Mouse (Mus musculus): ENCODE measurements at regions not wholly inside any gene's neighbourhood (a gene's known extent, or its start where the extent isn't known, plus 50 kb on each side); places are given as distances from the start of the nearest gene placed in this dataset.
A peak's percentile ranks its signal among the peaks of the same experiment; 100 is the strongest.
"Not testable (repeated sequence)": the region's sequence is repeated elsewhere in the genome, so short reads cannot be mapped to it uniquely, and the experiment has no call there.

- Histone ChIP-seq H3K4me3 (no peak overlapping the region), H3K27ac (no peak overlapping the region)
- intact Hi-C loops (cut with DNase I): loop anchor here (10.0 kb wide), 1 partner anchor 1094 kb away; no protein-coding TSS in a partner anchor
- no peak for TF ChIP-seq CTCF (IDR thresholded peaks at IDR 0.05)
- DNase-seq: no peak
These were observed 296.7 kb upstream of the Rnf219 start for GRCm38 (mm10) chr14:104819106-104819505.

GRCm38 (mm10) chr14:104813977-104814584 lies 291.6 kb upstream of the Rnf219 start:
- no peak overlapping the region for H3K27ac ChIP-seq
- no peak overlapping the region for H3K4me3 ChIP-seq
- DNase-seq: peak; percentile 60
- intact Hi-C loops (cut with DNase I): loop anchor here (2.0 to 10.0 kb wide), 2 partner anchors 775 to 1089 kb away; no protein-coding TSS in a partner anchor
- peak; percentile 84 for TF ChIP-seq CTCF (IDR thresholded peaks at IDR 0.05)

GRCm38 (mm10) chr14:104812006-104812405 lies 289.6 kb upstream of the Rnf219 start:
- DNase-seq: no peak
- intact Hi-C loops (cut with DNase I): loop anchor here (10.0 kb wide), 1 partner anchor 1087 kb away; no protein-coding TSS in a partner anchor
- Histone ChIP-seq H3K27ac (no peak overlapping the region), H3K4me3 (no peak overlapping the region)
- no peak for TF ChIP-seq CTCF (IDR thresholded peaks at IDR 0.05)

- H3K27ac ChIP-seq: no peak overlapping the region
- no peak overlapping the region for H3K4me3 ChIP-seq
- DNase-seq: no peak
- intact Hi-C loops (cut with DNase I): no loop called here
- TF ChIP-seq CTCF (IDR thresholded peaks at IDR 0.05): no peak
These were observed 282.9 kb upstream of the Rnf219 start for GRCm38 (mm10) chr14:104805332-104805731.

- H3K27ac ChIP-seq: no peak overlapping the region
- no peak for TF ChIP-seq CTCF (IDR thresholded peaks at IDR 0.05)
- peak overlapping the region; percentile 49 for H3K4me3 ChIP-seq
- DNase-seq: no peak
- intact Hi-C loops (cut with DNase I): no loop called here
These were observed 274.0 kb upstream of the Rnf219 start for GRCm38 (mm10) chr14:104796348-104796965.

GRCm38 (mm10) chr14:104789346-104789745 lies 266.9 kb upstream of the Rnf219 start:
- Histone ChIP-seq H3K4me3 (no peak overlapping the region), H3K27ac (no peak overlapping the region)
- no peak for DNase-seq
- TF ChIP-seq CTCF (IDR thresholded peaks at IDR 0.05): no peak
- intact Hi-C loops (cut with DNase I): no loop called here

DNA sequence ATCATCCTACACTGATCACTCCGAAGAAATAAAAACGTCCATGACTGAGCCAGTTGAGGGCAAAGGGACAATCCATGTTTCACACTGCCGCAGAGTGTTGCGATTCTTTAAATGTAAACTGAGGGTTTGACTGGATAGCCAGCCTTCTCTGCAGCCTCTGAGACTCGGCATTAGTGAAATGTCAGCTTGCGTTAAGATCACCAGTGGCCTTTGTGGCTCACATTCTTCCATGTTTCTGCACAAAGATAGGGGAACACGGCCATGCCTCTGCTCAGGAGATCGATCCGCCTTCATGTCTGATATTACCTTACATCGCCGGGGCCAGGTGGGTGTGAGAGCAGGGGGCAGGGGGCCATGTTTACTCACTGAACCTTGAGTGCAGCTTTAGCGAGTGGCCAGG lies 262.6 kb upstream of the Rnf219 start:
- no peak for TF ChIP-seq CTCF (IDR thresholded peaks at IDR 0.05)
- no peak overlapping the region for H3K27ac ChIP-seq
- DNase-seq: no peak
- intact Hi-C loops (cut with DNase I): no loop called here
- H3K4me3 ChIP-seq: no peak overlapping the region

- H3K27ac ChIP-seq: no peak overlapping the region
- intact Hi-C loops (cut with DNase I): no loop called here
- no peak overlapping the region for H3K4me3 ChIP-seq
- TF ChIP-seq CTCF (IDR thresholded peaks at IDR 0.05): no peak
- DNase-seq: no peak
These were observed 247.5 kb upstream of the Rnf219 start for GRCm38 (mm10) chr14:104769938-104770337.

- intact Hi-C loops (cut with DNase I): no loop called here
- Histone ChIP-seq H3K4me3 (no peak overlapping the region), H3K27ac (no peak overlapping the region)
- no peak for DNase-seq
- TF ChIP-seq CTCF (IDR thresholded peaks at IDR 0.05): no peak
These were observed 211.8 kb upstream of the Rnf219 start for GRCm38 (mm10) chr14:104734213-104734612.

DNA sequence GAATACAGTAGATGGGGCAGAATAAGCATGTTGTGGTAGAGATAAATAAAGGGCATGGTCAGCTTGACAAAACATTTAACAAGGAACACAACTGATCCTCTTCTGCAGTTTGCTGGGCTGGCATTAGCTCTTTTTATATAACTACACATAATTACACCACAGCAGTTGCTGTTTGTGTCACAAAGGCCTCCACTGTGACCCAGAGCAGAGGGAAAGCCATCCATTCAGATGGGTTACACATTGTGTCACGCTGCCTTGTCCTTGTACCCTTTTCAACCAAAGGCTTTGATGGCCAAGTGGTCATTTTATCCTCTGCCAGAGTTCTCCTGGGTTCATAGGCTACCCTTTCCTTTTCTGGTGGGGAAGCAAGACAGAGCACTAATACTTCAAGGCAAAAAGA lies 209.6 kb upstream of the Rnf219 start:
- intact Hi-C loops (cut with DNase I): no loop called here
- DNase-seq: no peak

DNA sequence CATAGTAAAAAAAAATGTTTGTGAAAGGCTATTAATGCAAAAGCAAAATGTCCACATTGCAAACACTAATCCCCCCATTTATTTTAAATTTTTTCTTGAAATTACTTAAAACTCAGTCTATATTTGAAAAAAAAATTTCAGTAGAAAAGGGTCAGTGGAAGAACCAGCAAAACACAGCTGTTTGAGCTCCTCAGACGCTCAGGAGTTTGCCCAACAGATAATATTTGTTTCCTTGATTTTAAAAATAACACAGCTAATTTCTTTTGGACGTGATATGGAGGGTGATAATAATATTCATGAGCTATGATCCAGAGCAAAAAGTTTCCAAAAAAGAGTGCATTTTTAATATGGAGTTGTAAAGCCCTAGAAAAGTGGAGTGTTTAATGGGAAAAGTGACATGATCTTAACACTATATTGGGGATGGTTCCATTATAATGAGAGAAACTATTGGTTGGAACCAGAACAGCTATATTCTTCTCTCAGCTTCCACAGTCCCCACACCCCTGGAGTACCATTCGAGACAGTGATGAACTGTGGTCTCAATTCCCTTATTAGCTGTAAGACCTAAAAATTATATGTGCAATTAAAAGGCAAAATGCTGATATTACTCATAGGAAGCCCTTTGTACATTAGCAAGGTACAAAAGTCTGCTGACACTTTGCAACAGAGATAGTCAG lies 209.0 kb upstream of the Rnf219 start:
- Histone ChIP-seq H3K27ac (no peak overlapping the region), H3K4me3 (no peak overlapping the region)
- no peak for DNase-seq
- no peak for TF ChIP-seq CTCF (IDR thresholded peaks at IDR 0.05)
- intact Hi-C loops (cut with DNase I): no loop called here

More for the DNA sequence above, 209.6 kb upstream of the Rnf219 start:
- Histone ChIP-seq H3K27ac (no peak overlapping the region), H3K4me3 (no peak overlapping the region)
- no peak for TF ChIP-seq CTCF (IDR thresholded peaks at IDR 0.05)

GRCm38 (mm10) chr14:104715651-104716050 lies 193.2 kb upstream of the Rnf219 start:
- H3K4me3 ChIP-seq; intact Hi-C loops (cut with DNase I); H3K27ac ChIP-seq: not testable (repeated sequence)
- DNase-seq: peak; percentile 58

GRCm38 (mm10) chr14:104702283-104702893 lies 179.9 kb upstream of the Rnf219 start:
- no peak for TF ChIP-seq CTCF (IDR thresholded peaks at IDR 0.05)
- H3K27ac ChIP-seq: no peak overlapping the region
- intact Hi-C loops (cut with DNase I): no loop called here

More at GRCm38 (mm10) chr14:104702283-104702893, 179.9 kb upstream of the Rnf219 start:
- no peak overlapping the region for H3K4me3 ChIP-seq
- no peak for DNase-seq
